Mouse (Mus musculus) spleen, adult 2 months (tissue): Measurements from ENCODE around the gene Prmt2. TPM values are rescaled to one million over a fixed set of nuclear protein-coding genes. Genes with fewer than 3 reads are reported as not detected.

Experiments
- DNase-seq, 2 experiments: peaks; one replicate each; pipeline versions ENCODE4 v3.0.0 to v3.0.0-alpha.2; 2012 to 2021; ENCODE audit warnings: low spot score in 2 of 2, low read depth in 1 of 2
- H3K27ac ChIP-seq: fragments of 200-500 bp; 2 replicates; pipeline ENCODE4 v1.5.1; 2012; ENCODE audit warnings: low read length, inconsistent platforms; ENCODE audit not compliant: insufficient read depth
- H3K27me3 ChIP-seq: fragments of 200-500 bp; 2 replicates; pipeline ENCODE4 v1.6.1; 2012; ENCODE audit warnings: mild to moderate bottlenecking, moderate library complexity, low read length, inconsistent platforms; ENCODE audit not compliant: control insufficient read depth, insufficient read depth
- H3K36me3 ChIP-seq: fragments of 200-500 bp; 2 replicates; pipeline ENCODE4 v1.6.1; 2012; ENCODE audit warnings: mild to moderate bottlenecking, low read length, inconsistent platforms; ENCODE audit not compliant: control insufficient read depth, insufficient read depth
- H3K4me1 ChIP-seq: fragments of 200-500 bp; 2 replicates; pipeline ENCODE4 v1.6.1; 2011; ENCODE audit warnings: inconsistent platforms; ENCODE audit not compliant: control insufficient read depth, insufficient read depth, insufficient read length
- H3K4me3 ChIP-seq: fragments of 200-500 bp; 2 replicates; pipeline ENCODE4 v1.5.1; 2011; ENCODE audit warnings: mild to moderate bottlenecking, inconsistent platforms; ENCODE audit not compliant: insufficient read depth, insufficient read length; ENCODE audit errors: extremely low read depth
- CTCF ChIP-seq: fragments of 200-500 bp; IDR thresholded peaks from 2 replicates; pipeline ENCODE4 v1.5.1; 2011; ENCODE audit warnings: mild to moderate bottlenecking, inconsistent platforms; ENCODE audit not compliant: insufficient read depth, insufficient read length, insufficient replicate concordance; ENCODE audit errors: extremely low read depth
- POLR2A ChIP-seq: fragments of 200-500 bp; IDR thresholded peaks from 2 replicates; pipeline ENCODE4 v1.6.1; 2011; ENCODE audit warnings: low read depth, low read length, inconsistent platforms
- WGBS: fragments of 180-500 bp; shearing (Covaris S2); methylation state at CpG from one replicate; pipeline ENCODE4 v1.1.7; 2018; 5-methylcytosine and 5-hydroxymethylcytosine counted together
- polyA plus RNA-seq: library from polyadenylated mRNA; depleted of rRNA; stranded (reverse); fragments of >200 nt; gene quantifications from 2 replicates; pipeline ENCODE4 v1.2.3, GENCODE M21; 2012

The Prmt2 gene
- polyA plus RNA-seq, 1 experiment = 17.1 TPM

DNA sequence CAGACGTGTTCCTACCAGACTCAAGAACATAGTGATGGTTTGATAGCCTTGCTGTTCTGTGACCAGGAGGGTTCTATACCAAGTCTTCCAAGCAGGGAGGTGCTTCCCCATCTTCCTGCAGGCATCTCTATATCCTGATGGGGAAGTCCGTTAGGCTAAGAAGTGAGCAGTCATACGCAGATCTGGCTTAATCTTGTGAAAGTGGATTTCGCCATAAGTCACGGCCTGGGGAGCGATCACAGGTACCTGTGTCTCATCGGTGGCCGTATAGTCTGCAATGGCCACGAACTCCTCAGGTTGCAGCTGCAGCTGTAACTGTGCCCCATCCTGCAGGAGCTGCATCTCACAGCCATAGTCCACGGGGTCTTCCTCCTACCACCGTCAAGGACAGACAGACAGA, 11.7 kb downstream of the Prmt2 start:
- DNase-seq = no peak
- 91% methylated on average over 11 of the region's 11 CpGs for WGBS
- H3K27me3 ChIP-seq = no peaks in the 10 kb centered on the region
- H3K4me1 ChIP-seq = no peaks in the 10 kb centered on the region
- H3K36me3 ChIP-seq = peaks cover 2% of the 10 kb centered on the region; the same call in 1 of the 2 replicates
- TF ChIP-seq POLR2A = no peak
- no peak for TF ChIP-seq CTCF
- no peak overlapping the region for H3K4me3 ChIP-seq
- H3K27ac ChIP-seq = no peak overlapping the region

DNA sequence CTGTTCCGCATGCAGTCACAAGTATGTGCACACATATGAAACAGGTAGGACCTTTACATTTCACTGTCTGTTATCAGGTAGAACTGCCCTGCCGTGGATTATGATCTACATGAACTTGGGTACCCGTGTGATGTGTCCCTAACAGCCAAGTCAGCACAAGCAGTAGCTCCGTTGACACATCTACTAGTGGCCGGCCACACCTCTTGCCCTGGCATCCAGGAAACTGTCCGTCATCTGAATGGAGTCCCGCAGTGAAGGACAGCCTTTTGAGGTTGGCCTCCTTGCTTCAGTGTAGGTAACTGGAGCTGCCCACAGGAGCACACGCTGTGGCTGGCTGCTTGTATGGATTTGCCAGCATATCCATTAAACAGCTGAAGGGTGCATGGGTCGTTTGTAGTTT, 19.4 kb downstream of the Prmt2 start:
- no peak overlapping the region for H3K27ac ChIP-seq
- no peak for DNase-seq
- no peaks in the 10 kb centered on the region for H3K4me1 ChIP-seq
- TF ChIP-seq POLR2A = no peak
- TF ChIP-seq CTCF = no peak
- no peaks in the 10 kb centered on the region for H3K27me3 ChIP-seq
- no peak overlapping the region for H3K4me3 ChIP-seq
- WGBS = 90% methylated on average over 9 of the region's 9 CpGs
- peaks cover 10% of the 10 kb centered on the region for H3K36me3 ChIP-seq

DNA sequence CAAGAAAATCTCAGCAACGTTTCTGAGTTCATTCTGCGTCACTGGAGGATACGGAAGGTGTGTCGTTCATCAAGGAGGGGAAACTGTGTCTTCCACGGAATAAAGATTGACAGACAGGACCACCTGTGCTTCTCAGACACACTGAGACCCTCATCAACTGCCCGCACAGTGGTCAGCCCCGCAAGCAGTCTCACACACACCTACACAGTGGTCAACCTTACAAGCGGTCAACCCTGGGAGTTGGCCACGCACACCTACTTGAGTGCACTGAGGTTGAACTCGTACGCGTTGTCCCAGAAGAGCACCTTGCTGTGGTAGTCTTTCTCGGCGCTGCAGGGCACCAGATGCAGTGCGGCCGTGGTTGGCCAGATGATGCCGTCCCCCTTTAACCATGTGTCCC, 20.6 kb downstream of the Prmt2 start:
- Histone ChIP-seq H3K4me3 (no peak overlapping the region), H3K36me3 (peaks cover 8% of the 10 kb centered on the region), H3K4me1 (no peaks in the 10 kb centered on the region), H3K27ac (no peak overlapping the region), H3K27me3 (no peaks in the 10 kb centered on the region)
- WGBS = 97% methylated on average over 17 of the region's 17 CpGs
- DNase-seq = no peak
- no peak for TF ChIP-seq CTCF

DNA sequence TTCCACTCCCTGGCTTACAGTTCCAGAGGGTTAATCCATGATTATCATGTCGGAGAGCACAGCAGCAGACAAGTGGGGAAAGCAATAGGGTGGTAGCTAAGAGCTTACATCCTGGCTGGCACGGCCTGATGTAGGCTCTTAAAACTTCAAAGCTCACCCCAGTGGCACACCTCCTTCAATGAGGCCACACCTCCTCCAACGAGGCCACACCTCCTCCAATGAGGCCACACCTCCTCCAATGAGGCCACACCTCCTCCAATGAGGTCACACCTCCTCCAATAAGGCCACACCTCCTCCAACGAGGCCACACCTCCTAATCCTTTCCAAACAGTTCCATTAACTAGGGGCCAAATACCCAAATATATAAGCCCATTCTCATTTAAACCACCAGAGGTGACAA, 23.5 kb downstream of the Prmt2 start:
- 83% methylated on average over 4 of the region's 4 CpGs for WGBS
- Histone ChIP-seq H3K36me3 (peaks cover 10% of the 10 kb centered on the region), H3K27me3 (no peaks in the 10 kb centered on the region), H3K4me1 (no peaks in the 10 kb centered on the region), H3K4me3 (no peak overlapping the region), H3K27ac (no peak overlapping the region)
- DNase-seq = no peak
- TF ChIP-seq CTCF (no peak), POLR2A (no peak)

DNA sequence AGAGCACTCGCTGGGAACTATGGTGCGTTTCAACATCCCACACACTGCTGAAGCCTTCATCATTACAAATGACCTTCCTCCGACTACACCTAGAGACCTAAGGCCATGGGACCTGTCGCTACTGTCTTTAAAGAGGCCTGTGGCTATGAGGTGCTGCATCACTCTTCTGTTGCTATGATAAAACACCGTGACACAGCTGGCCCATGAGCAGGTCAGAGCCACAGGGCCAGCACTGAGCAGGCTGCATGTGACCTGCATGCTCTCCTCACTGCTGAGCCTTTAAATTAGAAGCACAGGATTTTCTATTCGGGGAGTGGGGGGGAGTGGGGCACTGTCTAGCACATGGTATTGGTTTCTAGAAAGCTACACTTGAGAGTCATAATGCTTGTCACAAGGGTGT, 25.5 kb downstream of the Prmt2 start:
- WGBS = 91% methylated on average over 6 of the region's 6 CpGs
- TF ChIP-seq POLR2A (no peak), CTCF (no peak)
- Histone ChIP-seq H3K4me1 (no peaks in the 10 kb centered on the region), H3K27ac (no peak overlapping the region), H3K4me3 (no peak overlapping the region), H3K27me3 (no peaks in the 10 kb centered on the region), H3K36me3 (peaks cover 11% of the 10 kb centered on the region)
- DNase-seq = no peak

DNA sequence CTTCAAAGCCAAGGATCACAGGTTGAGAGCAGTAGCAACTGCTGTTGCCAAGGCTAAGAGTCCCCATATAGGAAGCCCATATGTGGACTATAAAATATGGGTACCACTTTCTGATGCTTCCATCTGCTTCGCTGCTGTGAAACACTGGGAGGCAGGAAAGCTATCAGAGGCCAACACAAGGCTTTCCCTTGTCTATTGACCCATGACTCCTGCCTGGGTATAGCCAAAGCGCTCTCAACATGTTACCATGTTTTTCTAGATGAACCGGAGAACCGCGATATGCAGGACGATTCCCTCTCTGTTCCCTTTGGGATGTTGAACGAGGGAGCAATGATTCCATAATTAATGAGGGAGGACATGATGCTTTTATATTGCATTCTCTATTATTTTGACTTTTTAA, 26.9 kb downstream of the Prmt2 start:
- WGBS = 93% methylated on average over 7 of the region's 7 CpGs
- Histone ChIP-seq H3K4me1 (no peaks in the 10 kb centered on the region), H3K27me3 (no peaks in the 10 kb centered on the region), H3K36me3 (peaks cover 9% of the 10 kb centered on the region), H3K4me3 (no peak overlapping the region), H3K27ac (no peak overlapping the region)
- TF ChIP-seq POLR2A (no peak), CTCF (no peak)
- no peak for DNase-seq

DNA sequence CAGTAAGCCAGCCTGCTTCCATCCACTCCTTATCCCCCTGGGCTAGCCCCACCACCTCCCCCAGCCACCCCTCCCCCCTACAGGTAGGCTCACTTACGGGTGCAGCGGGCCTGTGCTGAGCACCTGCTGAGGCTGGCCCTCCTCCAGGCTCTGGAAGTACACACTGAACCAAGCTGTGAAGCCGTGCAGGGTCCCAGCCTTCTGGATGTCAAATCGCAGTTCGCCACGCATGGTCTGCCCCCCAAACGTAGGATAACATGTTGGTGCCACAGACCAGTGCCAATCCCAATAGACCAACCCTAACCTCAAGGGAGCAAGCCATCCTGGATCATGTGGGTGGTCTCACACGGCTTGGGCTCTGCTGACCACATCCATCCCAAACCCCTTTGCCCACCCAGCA, 28.4 kb downstream of the Prmt2 start:
- DNase-seq = no peak
- 91% methylated on average over 8 of the region's 8 CpGs for WGBS
- peaks cover 4% of the 10 kb centered on the region for H3K36me3 ChIP-seq
- H3K4me3 ChIP-seq = no peak overlapping the region
- H3K27ac ChIP-seq = no peak overlapping the region
- H3K27me3 ChIP-seq = no peaks in the 10 kb centered on the region
- no peaks in the 10 kb centered on the region for H3K4me1 ChIP-seq
- TF ChIP-seq POLR2A = no peak
- no peak for TF ChIP-seq CTCF

DNA sequence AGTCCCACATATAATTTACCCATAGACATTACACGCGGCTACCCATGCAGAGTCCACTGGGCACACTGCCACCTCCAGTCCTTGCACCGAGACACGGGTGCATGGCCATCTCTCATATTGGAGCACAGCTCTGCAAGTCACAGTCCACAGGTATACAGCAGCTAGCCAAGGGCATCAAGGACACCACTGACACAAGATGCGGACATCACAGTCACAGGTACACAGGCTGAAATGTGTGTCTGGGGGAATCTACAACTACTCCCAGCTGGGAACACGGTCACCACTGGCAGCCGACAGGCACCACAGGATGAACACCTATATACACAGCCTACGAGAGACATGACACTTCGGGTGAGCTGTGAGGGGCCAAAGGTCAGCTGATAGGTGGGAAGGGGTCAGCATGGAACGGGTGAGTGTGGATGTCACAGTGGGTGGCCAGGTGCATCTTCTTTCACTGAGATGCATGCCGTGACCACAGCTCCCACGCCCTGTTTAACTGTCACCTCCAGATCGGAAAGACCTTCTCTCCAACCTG, 30.3 kb downstream of the Prmt2 start:
- no peak for DNase-seq
- no peaks in the 10 kb centered on the region for H3K27me3 ChIP-seq
- peaks cover 3% of the 10 kb centered on the region for H3K36me3 ChIP-seq
- no peak overlapping the region for H3K27ac ChIP-seq
- TF ChIP-seq POLR2A (no peak), CTCF (no peak)
- no peaks in the 10 kb centered on the region for H3K4me1 ChIP-seq
- 94% methylated on average over 13 of the region's 13 CpGs for WGBS
- no peak overlapping the region for H3K4me3 ChIP-seq
